Mouse (Mus musculus): Measurements from ENCODE around the gene Olfr11.

The Olfr11 gene

GRCm38 (mm10) chr13:21642418-21642817, at the start of gene Olfr11:
Olfr11 (minus strand) TSS chr13:21642518.
- DNase-seq (ENCODE audit: low spot score in 2 of 2): no peak

- no peak for DNase-seq (ENCODE audit: low spot score in 2 of 2)
Observed at GRCm38 (mm10) chr13:21677305-21677704, 35.0 kb upstream of the Olfr11 start, which contains the start of gene Olfr1360. Olfr1360 (minus strand) TSS chr13:21677405.

- DNase-seq (ENCODE audit: low spot score in 2 of 2): no peak
Observed at GRCm38 (mm10) chr13:21663286-21663685, 21.0 kb upstream of the Olfr11 start, which contains the start of gene Olfr1361. Olfr1361 (minus strand) TSS chr13:21663386.

- no peak for DNase-seq (ENCODE audit: low spot score in 2 of 2)
Observed at GRCm38 (mm10) chr13:21613922-21614321, 28.4 kb downstream of the Olfr11 start, which contains the start of gene Olfr1362. Olfr1362 (minus strand) TSS chr13:21614022.

GRCm38 (mm10) chr13:21591618-21592017, 50.7 kb downstream of the Olfr11 start:
- no peak for DNase-seq (ENCODE audit: low spot score in 2 of 2)

Data from spleen, postnatal 14 days (tissue).